Mouse (Mus musculus) lung, adult 18-20 months (tissue): ENCODE results near the gene Gm9.
A peak's percentile ranks its signal among the peaks of the same experiment; 100 is the strongest.
"Not testable (repeated sequence)": the region's sequence is repeated elsewhere in the genome, so short reads cannot be mapped to it uniquely, and the experiment has no call there.

Experiments
- DNase-seq, 2 experiments: peaks; one replicate each; pipeline ENCODE4 v3.0.0; 2022; ENCODE audit warnings: mixed read lengths in 2 of 2

The Gm9 gene

GRCm38 (mm10) chrX:37210941-37211340, at the start of gene Gm9:
Gene Gm9 (minus strand): TSS chrX:37211041.
- no peak for DNase-seq

- not testable (repeated sequence) for DNase-seq
These were observed 38.8 kb upstream of the Gm9 start, which contains the start of gene Rhox3a for GRCm38 (mm10) chrX:37249619-37250018. Gene Rhox3a (plus strand): TSS chrX:37249919.

- not testable (repeated sequence) for DNase-seq
These were observed 33.8 kb upstream of the Gm9 start, which contains the start of gene Rhox2a for GRCm38 (mm10) chrX:37244676-37245075. Gene Rhox2a (plus strand): TSS chrX:37244976.

GRCm38 (mm10) chrX:37222158-37222557, 11.3 kb upstream of the Gm9 start, which contains the start of gene Rhox1:
Gene Rhox1 (minus strand): TSS chrX:37222258.
- not testable (repeated sequence) for DNase-seq

- no peak for DNase-seq
These were observed 12.2 kb downstream of the Gm9 start for GRCm38 (mm10) chrX:37198676-37199075.

GRCm38 (mm10) chrX:37191744-37192379, 19.0 kb downstream of the Gm9 start:
- DNase-seq = peak; percentile 1 to 3

GRCm38 (mm10) chrX:37191105-37191743, 19.6 kb downstream of the Gm9 start, which contains the start of the genes Ndufa1 and Rnf113a1:
Gene Ndufa1 (minus strand): TSS chrX:37191163.
Gene Rnf113a1 (plus strand): TSS chrX:37191245.
- peak; percentile 83 for DNase-seq

- DNase-seq = no peak
These were observed 20.1 kb downstream of the Gm9 start for GRCm38 (mm10) chrX:37190755-37191104.

GRCm38 (mm10) chrX:37184401-37184800, 26.4 kb downstream of the Gm9 start:
- DNase-seq = not testable (repeated sequence)

GRCm38 (mm10) chrX:37168742-37169141, 42.1 kb downstream of the Gm9 start, which contains the start of gene Akap14:
Gene Akap14 (minus strand): TSS chrX:37168842.
- DNase-seq = no peak

- DNase-seq = peak; percentile 27 to 57
These were observed 43.8 kb downstream of the Gm9 start for GRCm38 (mm10) chrX:37167085-37167484.

GRCm38 (mm10) chrX:37163115-37163514, 47.7 kb downstream of the Gm9 start:
- DNase-seq = no peak

GRCm38 (mm10) chrX:37161169-37161568, 49.7 kb downstream of the Gm9 start:
- no peak for DNase-seq
